Mouse (Mus musculus) naive thymus-derived CD4-positive, alpha-beta T cell, adult 2 months (primary cell): ENCODE data around the gene Obsl1.
A peak's percentile ranks its signal among the peaks of the same experiment; 100 is the strongest.

Experiments used
- DNase-seq: peaks from one replicate; pipeline ENCODE4 v3.0.0-alpha.2; 2011; ENCODE audit warnings: low read depth

Gene Obsl1

GRCm38 (mm10) chr1:75505956-75506831 is at the start of gene Obsl1:
Gene Obsl1, minus strand, starts transcription at chr1:75506452.
- no peak for DNase-seq

- DNase-seq, result no peak
Observed at GRCm38 (mm10) chr1:75555680-75556079, 49.4 kb upstream of the Obsl1 start.

GRCm38 (mm10) chr1:75550586-75550985 is 44.3 kb upstream of the Obsl1 start:
- DNase-seq, result no peak

GRCm38 (mm10) chr1:75549289-75550279 is 43.3 kb upstream of the Obsl1 start:
- no peak for DNase-seq

- no peak for DNase-seq
Observed at GRCm38 (mm10) chr1:75548871-75549270, 42.6 kb upstream of the Obsl1 start.

GRCm38 (mm10) chr1:75548083-75548482 is 41.8 kb upstream of the Obsl1 start:
- DNase-seq, result no peak

GRCm38 (mm10) chr1:75547351-75547750 is 41.1 kb upstream of the Obsl1 start:
- DNase-seq, result no peak

GRCm38 (mm10) chr1:75545965-75546956 is 40.0 kb upstream of the Obsl1 start, which contains the start of gene Slc4a3:
Gene Slc4a3, plus strand, starts transcription at chr1:75546266.
- no peak for DNase-seq

GRCm38 (mm10) chr1:75544351-75544750 is 38.1 kb upstream of the Obsl1 start:
- no peak for DNase-seq

GRCm38 (mm10) chr1:75541496-75541895 is 35.2 kb upstream of the Obsl1 start:
- DNase-seq, result no peak

GRCm38 (mm10) chr1:75538597-75539190 is 32.4 kb upstream of the Obsl1 start:
- DNase-seq, result no peak

GRCm38 (mm10) chr1:75537587-75537986 is 31.3 kb upstream of the Obsl1 start:
- DNase-seq, result no peak

GRCm38 (mm10) chr1:75533325-75534252 is 27.3 kb upstream of the Obsl1 start:
- DNase-seq, result no peak

GRCm38 (mm10) chr1:75532280-75533172 is 26.3 kb upstream of the Obsl1 start:
- no peak for DNase-seq

- no peak for DNase-seq
Observed at GRCm38 (mm10) chr1:75530546-75530945, 24.3 kb upstream of the Obsl1 start.

- DNase-seq, result no peak
Observed at GRCm38 (mm10) chr1:75524679-75525078, 18.4 kb upstream of the Obsl1 start.

GRCm38 (mm10) chr1:75521321-75522031 is 15.2 kb upstream of the Obsl1 start, which contains the start of gene Stk11ip:
Gene Stk11ip, plus strand, starts transcription at chr1:75521529.
- DNase-seq, result peak; percentile 93

- DNase-seq, result no peak
Observed at GRCm38 (mm10) chr1:75519576-75519975, 13.3 kb upstream of the Obsl1 start.
